Mouse (Mus musculus) lung, embryonic 15.5 days (tissue): ENCODE measurements at regions not wholly inside any gene's neighbourhood (a gene's known extent, or its start where the extent isn't known, plus 50 kb on each side); places are given as distances from the start of the nearest gene placed in this dataset.
A peak's percentile ranks its signal among the peaks of the same experiment; 100 is the strongest.
"Not testable (repeated sequence)": the region's sequence is repeated elsewhere in the genome, so short reads cannot be mapped to it uniquely, and the experiment has no call there.

Experiments used
- ATAC-seq: fragments of 200-750 bp; cut with Nextera tagmentation; 2 replicates; pipeline ENCODE4 v1.8.0; 2017; ENCODE audit warnings: moderate number of reproducible peaks, borderline replicate concordance; ENCODE audit not compliant: low FRiP score, low TSS enrichment; ENCODE audit errors: extremely low read depth
- H3K27ac ChIP-seq: fragments of 300-500 bp; sonication (generic); 2 replicates; pipeline ENCODE4 v1.5.1; 2015; ENCODE audit warnings: moderate library complexity, mild to moderate bottlenecking, inconsistent platforms
- H3K27me3 ChIP-seq: fragments of 300-500 bp; sonication (generic); 2 replicates; pipeline ENCODE4 v1.6.1; 2015; ENCODE audit warnings: inconsistent platforms
- H3K36me3 ChIP-seq: fragments of 300-500 bp; sonication (generic); 2 replicates; pipeline ENCODE4 v1.6.1; 2015; ENCODE audit warnings: inconsistent platforms
- H3K4me1 ChIP-seq: fragments of 300-500 bp; sonication (generic); 2 replicates; pipeline ENCODE4 v1.6.1; 2015; ENCODE audit warnings: inconsistent platforms
- H3K4me2 ChIP-seq: fragments of 300-500 bp; sonication (generic); 2 replicates; pipeline ENCODE4 v1.6.1; 2015; ENCODE audit warnings: inconsistent platforms, mild to moderate bottlenecking, moderate library complexity
- H3K4me3 ChIP-seq: fragments of 300-500 bp; sonication (generic); 2 replicates; pipeline ENCODE4 v1.5.1; 2015; ENCODE audit warnings: mild to moderate bottlenecking, inconsistent platforms
- H3K9ac ChIP-seq: fragments of 300-500 bp; sonication (generic); 2 replicates; pipeline ENCODE4 v1.6.1; 2015; ENCODE audit warnings: inconsistent platforms
- H3K9me3 ChIP-seq: fragments of 300-500 bp; sonication (generic); 2 replicates; pipeline ENCODE4 v1.6.1; 2016; ENCODE audit warnings: inconsistent platforms
- WGBS: fragments of 180-500 bp; shearing (Covaris S2); methylation state at CpG from one replicate; pipeline ENCODE4 v1.1.7; 2015; 5-methylcytosine and 5-hydroxymethylcytosine counted together

DNA sequence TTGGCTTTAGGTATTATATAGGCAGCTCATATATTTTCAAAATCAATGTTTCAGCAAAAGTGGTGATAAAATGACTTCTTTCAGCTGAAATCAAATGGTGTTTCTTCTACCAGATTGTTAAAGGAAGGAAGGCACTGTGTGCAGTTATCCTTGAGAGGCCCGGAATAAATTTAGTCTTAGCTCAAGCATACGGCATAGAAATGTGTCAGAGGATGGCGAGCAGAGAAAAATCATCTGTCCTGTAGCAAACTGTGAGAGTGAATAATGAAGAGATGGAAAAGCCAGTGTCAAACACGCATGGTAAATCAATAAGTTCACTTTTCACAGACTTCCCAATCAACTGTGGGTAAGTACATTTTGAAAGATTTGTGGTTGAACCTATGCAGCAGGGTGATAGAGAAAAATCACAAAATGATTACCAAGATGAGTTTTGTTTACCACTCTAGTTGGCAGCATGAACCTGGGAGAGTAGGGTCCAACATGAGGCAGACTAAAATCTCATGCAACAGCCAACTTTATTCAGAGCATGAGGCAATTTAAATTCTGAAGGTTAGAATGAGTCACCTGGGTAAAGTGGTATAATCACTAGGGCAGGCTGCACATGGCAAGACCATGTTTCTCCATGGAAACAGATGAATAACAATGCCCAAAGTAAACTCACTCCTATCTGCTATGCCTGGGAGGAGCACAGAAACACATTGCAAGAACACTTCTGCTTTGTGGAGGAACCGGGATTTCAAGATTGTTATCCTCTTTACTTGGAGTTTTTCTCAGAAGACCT lies 55.7 kb downstream of the AI429214 start:
- no peaks in the 10 kb centered on the region for H3K27me3 ChIP-seq
- no peak overlapping the region for H3K9ac ChIP-seq
- no peaks in the 10 kb centered on the region for H3K9me3 ChIP-seq
- no peak for ATAC-seq
- peaks cover 10% of the 10 kb centered on the region; the same call in 1 of the 2 replicates for H3K4me1 ChIP-seq
- 58% methylated on average over 5 of the region's 5 CpGs for WGBS
- no peaks in the 10 kb centered on the region for H3K36me3 ChIP-seq
- H3K27ac ChIP-seq, result no peak overlapping the region
- no peak overlapping the region for H3K4me3 ChIP-seq
- H3K4me2 ChIP-seq, result no peak overlapping the region

DNA sequence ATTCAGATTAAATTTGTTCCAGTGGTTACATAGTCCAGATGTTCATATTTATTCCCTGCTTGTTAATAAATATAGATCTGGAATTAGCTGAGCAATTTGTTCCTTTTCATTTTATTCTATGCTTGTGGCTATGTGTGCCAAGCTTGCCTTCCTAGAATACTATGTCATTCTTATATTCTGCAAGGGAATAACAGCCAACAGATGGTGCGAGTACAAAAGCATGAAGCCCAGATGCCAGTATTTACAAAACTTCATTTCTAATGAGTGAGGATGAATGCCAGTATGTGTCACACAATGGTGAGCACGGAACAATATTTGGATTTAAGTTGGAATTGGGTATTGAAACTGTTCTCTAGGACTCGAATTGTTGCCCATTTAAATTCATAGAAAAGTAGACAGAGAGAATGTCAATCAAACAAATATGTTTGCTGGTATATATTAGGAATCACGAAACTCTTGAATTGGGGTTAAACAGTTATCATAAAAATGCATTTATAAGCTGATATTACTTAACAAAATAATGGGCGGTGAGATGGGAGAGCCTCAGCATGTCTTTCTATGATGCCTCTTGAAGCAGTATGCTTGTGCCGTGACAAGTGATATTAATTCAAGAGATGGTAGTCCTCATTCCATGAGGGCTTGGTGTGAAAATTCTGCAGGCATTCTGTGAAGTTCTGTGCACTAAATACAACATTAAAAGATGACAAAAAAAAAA lies 56.7 kb downstream of the AI429214 start:
- ATAC-seq, result no peak
- WGBS, result 56% methylated on average over 6 of the region's 6 CpGs
- Histone ChIP-seq H3K4me2 (no peak overlapping the region), H3K27ac (no peak overlapping the region), H3K9me3 (no peaks in the 10 kb centered on the region), H3K4me1 (peaks cover 10% of the 10 kb centered on the region; the same call in 1 of the 2 replicates), H3K27me3 (no peaks in the 10 kb centered on the region), H3K36me3 (no peaks in the 10 kb centered on the region), H3K4me3 (no peak overlapping the region), H3K9ac (no peak overlapping the region)

DNA sequence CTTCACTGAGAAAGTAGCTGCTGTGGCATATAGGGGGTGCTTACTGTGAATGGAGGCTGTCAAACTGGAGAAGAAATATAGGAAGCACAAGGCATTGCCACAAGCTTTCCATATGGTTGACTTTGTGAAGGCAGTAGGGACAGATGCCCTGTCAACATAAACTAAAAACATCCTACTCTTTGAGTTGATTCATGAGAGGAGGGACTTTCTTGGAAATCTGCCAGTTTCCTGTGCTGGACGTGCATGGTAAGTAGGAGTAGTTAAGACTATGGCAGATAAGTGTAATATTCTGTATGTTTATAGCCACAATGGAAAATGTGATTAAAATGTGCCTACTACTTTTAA lies 57.3 kb downstream of the AI429214 start:
- H3K4me1 ChIP-seq, result peaks cover 10% of the 10 kb centered on the region; the same call in 1 of the 2 replicates
- peak; percentile 74; the same call in 1 of the 2 replicates for ATAC-seq
- no peaks in the 10 kb centered on the region for H3K36me3 ChIP-seq
- no peak overlapping the region for H3K4me2 ChIP-seq
- H3K4me3 ChIP-seq, result no peak overlapping the region
- no peak overlapping the region for H3K9ac ChIP-seq
- no peaks in the 10 kb centered on the region for H3K27me3 ChIP-seq
- no peak overlapping the region for H3K27ac ChIP-seq
- H3K9me3 ChIP-seq, result no peaks in the 10 kb centered on the region
- 13% methylated on average over 1 of the region's 1 CpGs for WGBS

DNA sequence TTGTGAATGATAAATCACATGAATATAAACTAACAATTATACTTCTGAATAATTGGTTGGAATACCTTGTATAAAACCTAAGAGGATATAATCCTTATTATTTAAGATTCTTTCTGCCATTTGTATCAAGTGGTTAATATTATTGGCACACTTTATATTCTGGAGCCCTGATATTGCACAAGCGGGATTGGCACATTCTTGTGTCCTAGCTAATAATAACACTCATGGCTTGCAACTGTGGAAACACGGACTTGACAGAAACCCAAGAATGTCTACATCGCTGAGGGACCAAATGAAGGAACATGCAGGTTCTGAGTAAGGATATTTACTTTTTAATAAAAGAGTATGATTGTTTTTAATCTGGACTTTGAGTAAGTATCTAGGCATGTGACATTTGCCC lies 63.0 kb downstream of the AI429214 start:
- H3K4me1 ChIP-seq, result 0 out of 2 replicates have a peak, but pooled peaks cover 3% of the 10 kb centered on the region
- no peak overlapping the region for H3K27ac ChIP-seq
- H3K9me3 ChIP-seq, result no peaks in the 10 kb centered on the region
- H3K36me3 ChIP-seq, result no peaks in the 10 kb centered on the region
- no peak for ATAC-seq
- WGBS, result 44% methylated on average over 3 of the region's 3 CpGs
- H3K4me3 ChIP-seq, result no peak overlapping the region
- no peak overlapping the region for H3K9ac ChIP-seq
- H3K27me3 ChIP-seq, result no peaks in the 10 kb centered on the region
- no peak overlapping the region for H3K4me2 ChIP-seq

DNA sequence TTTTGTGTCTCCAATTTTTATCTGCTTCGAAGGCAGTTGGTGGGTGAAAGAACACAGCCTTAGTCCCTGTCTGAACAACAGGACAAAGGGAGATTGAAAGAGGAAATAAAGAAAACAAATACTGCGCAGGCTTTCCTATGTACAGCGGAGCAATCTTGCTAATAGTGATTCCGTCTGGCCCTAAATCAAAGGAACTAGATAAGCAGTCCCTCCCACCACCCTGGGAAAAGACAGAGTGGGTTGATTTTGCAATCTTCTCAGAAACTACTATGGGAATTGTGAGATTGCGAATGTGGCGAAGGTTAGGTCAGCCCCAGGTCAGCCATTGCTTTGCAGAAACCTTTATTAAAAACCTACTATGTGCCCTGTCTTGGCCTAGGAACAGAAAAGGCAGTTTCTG lies 65.0 kb downstream of the AI429214 start:
- WGBS, result 36% methylated on average over 6 of the region's 6 CpGs
- peak; percentile 11; the same call in 1 of the 2 replicates for ATAC-seq
- Histone ChIP-seq H3K9ac (no peak overlapping the region), H3K4me2 (no peak overlapping the region), H3K9me3 (no peaks in the 10 kb centered on the region), H3K4me3 (no peak overlapping the region), H3K36me3 (no peaks in the 10 kb centered on the region), H3K27me3 (no peaks in the 10 kb centered on the region), H3K27ac (no peak overlapping the region), H3K4me1 (peaks cover 11% of the 10 kb centered on the region; the same call in 1 of the 2 replicates)

DNA sequence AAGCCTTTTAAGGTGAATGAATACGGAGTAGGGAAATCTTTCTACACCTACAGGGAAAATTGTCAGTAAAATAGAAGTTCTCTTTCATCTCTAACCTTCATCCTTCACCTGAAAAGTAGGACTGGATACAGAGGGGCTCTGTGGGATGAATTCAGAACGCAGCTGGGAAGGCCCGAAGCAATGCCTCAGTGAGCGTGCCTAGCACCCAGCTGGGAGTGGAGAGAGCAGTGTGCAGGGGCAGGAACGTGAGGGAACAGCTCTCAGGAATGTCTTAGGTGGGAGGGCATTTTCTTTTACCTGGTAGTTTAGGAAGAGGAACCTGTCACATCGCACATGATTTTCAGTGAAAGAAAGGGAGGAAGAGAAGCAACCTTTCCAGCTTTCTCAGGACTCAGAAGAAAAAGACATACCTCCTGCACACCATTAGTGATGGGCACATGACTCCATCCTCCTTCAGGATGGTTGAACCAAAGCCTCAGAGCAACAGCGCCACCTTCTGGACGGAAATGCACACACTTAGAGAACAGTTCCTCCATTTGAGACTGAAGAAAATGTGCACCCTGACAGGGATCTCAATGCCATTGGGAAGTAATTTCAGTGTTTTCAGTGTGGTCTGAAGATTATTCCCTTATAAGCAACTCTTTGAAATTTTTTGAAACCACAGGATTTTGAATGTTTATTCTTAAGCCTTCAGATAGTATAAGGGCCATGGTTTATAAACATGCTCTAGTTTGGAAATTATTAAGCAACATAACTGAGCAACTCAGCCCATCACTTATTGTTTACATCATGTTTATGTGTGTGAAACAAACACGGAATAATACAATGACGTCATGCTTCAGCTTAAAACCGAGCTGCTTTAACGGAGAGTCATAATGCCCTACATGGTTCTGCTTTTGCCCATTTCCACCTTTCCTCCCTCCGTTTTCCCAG lies 68.9 kb downstream of the AI429214 start:
- H3K4me2 ChIP-seq, result no peak overlapping the region
- no peak overlapping the region for H3K9ac ChIP-seq
- no peak overlapping the region for H3K4me3 ChIP-seq
- H3K27me3 ChIP-seq, result no peaks in the 10 kb centered on the region
- H3K27ac ChIP-seq, result no peak overlapping the region
- peaks cover 14% of the 10 kb centered on the region for H3K4me1 ChIP-seq
- peak; percentile 80; the same call in 1 of the 2 replicates for ATAC-seq
- WGBS, result 28% methylated on average over 13 of the region's 13 CpGs
- H3K36me3 ChIP-seq, result no peaks in the 10 kb centered on the region
- no peaks in the 10 kb centered on the region for H3K9me3 ChIP-seq

DNA sequence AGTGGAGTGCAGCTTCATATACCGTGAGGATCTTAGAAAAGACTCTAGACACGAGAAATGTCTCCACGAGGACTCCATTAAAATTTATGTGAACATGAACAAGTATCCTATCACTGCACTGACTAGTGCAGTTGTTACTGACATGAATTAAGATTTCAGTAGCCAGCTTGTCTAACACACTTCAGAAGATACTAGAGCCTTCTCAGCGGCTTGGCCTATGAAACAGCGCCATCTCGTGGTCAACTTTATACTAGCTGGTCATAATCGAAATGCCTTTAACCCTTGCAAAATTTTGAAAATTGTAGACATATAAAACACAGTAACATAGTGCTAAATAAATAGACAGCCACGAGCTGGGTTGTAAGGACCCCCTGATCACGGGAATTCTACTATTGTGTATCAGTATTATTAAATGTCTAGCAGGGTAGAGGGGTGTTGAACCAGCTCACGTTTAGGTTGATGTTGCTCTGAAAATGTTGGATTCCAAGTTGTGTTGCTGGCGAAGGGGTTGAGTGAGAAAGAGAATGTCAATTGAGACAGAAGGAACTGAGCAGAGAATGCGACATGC lies 70.4 kb downstream of the AI429214 start:
- no peak overlapping the region for H3K4me2 ChIP-seq
- no peaks in the 10 kb centered on the region for H3K9me3 ChIP-seq
- 13% methylated on average over 12 of the region's 12 CpGs for WGBS
- no peak overlapping the region for H3K4me3 ChIP-seq
- H3K36me3 ChIP-seq, result no peaks in the 10 kb centered on the region
- H3K27ac ChIP-seq, result no peak overlapping the region
- H3K9ac ChIP-seq, result no peak overlapping the region
- H3K4me1 ChIP-seq, result peaks cover 11% of the 10 kb centered on the region
- H3K27me3 ChIP-seq, result no peaks in the 10 kb centered on the region
- ATAC-seq, result peak; percentile 65; the same call in 1 of the 2 replicates

DNA sequence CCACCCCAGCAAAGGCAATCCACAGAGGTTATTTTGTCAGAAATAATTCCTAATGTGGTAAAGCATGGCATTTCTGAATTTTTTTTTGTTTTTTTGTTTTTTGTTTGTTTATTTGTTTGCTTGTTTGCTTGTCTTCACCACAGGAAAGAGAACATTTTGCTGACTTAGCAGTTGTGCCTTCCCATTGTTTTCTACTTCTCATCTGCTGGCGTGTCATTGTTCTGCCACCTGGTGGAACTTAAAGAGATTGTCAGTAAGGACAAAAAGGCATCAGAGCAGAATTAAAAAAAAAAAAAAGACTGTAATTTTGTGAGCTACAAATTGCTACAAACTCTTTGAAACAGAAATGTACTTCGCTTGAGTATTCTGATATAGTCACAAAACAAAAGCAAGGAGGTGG lies 79.5 kb downstream of the AI429214 start:
- Histone ChIP-seq H3K4me1 (no peaks in the 10 kb centered on the region), H3K4me3 (no peak overlapping the region), H3K27me3 (no peaks in the 10 kb centered on the region), H3K27ac (no peak overlapping the region), H3K36me3 (no peaks in the 10 kb centered on the region), H3K4me2 (no peak overlapping the region), H3K9me3 (no peaks in the 10 kb centered on the region), H3K9ac (no peak overlapping the region)
- WGBS, result 16% methylated on average over 2 of the region's 2 CpGs
- no peak for ATAC-seq

DNA sequence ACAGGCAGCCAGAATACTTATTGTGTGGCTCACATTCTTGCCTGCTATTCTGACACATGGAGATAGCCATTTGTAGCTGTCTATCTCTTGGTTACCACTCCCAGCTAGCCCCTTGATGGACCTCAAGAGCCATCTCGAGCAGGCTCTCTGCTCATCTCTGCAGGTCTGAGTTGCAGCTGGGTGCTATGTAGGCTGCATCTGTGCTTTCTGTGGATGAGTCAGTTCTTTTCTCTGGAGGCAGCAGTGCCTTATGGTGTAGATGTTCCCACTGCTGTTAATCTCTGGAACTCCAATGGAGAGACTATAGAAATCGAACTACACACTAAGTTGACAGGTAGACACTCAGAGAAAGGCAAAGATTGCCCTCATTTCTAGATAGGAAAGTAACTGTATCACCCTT lies 106.3 kb downstream of the AI429214 start:
- WGBS, result 64% methylated on average over 2 of the region's 2 CpGs
- no peak overlapping the region for H3K4me2 ChIP-seq
- no peak for ATAC-seq

DNA sequence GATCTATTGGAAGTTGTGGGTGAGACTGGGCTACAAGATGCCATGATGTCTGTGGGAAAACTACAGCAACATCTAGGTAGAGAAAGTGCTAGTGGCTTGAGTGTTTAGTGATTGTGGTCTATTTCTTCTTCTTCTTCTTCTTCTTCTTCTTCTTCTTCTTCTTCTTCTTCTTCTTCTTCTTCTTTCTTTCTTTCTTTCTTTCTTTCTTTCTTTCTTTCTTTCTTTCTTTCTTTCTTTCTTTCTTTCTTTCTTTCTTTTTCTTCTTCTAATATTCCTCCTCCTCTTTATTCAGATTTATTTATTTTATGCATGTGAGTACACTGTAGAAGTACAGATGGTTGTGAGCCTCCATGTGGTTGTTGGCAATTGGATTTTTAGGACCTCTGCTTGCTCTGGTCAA lies 119.0 kb downstream of the AI429214 start:
- not testable (repeated sequence) for H3K9ac ChIP-seq, H3K36me3 ChIP-seq, H3K4me1 ChIP-seq, ATAC-seq, H3K27me3 ChIP-seq, H3K27ac ChIP-seq, H3K9me3 ChIP-seq, H3K4me2 ChIP-seq, H3K4me3 ChIP-seq

More for the DNA sequence above, 106.3 kb downstream of the AI429214 start:
- Histone ChIP-seq H3K27me3 (no peaks in the 10 kb centered on the region), H3K9ac (no peak overlapping the region), H3K36me3 (no peaks in the 10 kb centered on the region), H3K27ac (no peak overlapping the region), H3K9me3 (no peaks in the 10 kb centered on the region), H3K4me1 (no peaks in the 10 kb centered on the region), H3K4me3 (no peak overlapping the region)

DNA sequence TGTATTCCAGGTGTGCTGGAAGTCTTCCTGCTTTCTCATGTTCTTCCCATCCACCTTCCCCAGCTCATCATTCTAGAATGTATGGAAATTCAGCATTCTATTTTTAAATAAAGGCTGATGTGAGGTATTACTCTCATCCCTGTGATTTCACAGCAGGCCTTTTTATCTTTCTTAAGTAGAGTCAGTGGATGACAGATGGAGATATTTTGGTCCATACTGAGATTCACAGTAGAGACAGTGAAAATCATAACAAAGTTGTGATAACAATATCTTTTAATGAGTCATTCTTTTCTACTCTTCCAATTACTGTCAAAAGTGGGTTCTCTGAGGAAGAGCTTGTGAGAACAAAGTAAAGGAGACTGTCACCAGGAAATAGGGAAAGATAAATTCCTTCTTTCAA lies 132.4 kb downstream of the AI429214 start:
- Histone ChIP-seq H3K4me3 (no peak overlapping the region), H3K4me2 (no peak overlapping the region), H3K9ac (no peak overlapping the region), H3K27ac (no peak overlapping the region), H3K36me3 (no peaks in the 10 kb centered on the region), H3K9me3 (no peaks in the 10 kb centered on the region), H3K27me3 (no peaks in the 10 kb centered on the region), H3K4me1 (no peaks in the 10 kb centered on the region)
- ATAC-seq, result no peak
